Mouse (Mus musculus): ENCODE results near the gene Faf2. TPM values are rescaled to one million over a fixed set of nuclear protein-coding genes. Genes with fewer than 3 reads are reported as not detected.
A peak's percentile ranks its signal among the peaks of the same experiment; 100 is the strongest.
"Not testable (repeated sequence)": the region's sequence is repeated elsewhere in the genome, so short reads cannot be mapped to it uniquely, and the experiment has no call there.

The Faf2 gene
- polyA plus RNA-seq, 1 experiment from 2014 or later, result 35.3 TPM

DNA sequence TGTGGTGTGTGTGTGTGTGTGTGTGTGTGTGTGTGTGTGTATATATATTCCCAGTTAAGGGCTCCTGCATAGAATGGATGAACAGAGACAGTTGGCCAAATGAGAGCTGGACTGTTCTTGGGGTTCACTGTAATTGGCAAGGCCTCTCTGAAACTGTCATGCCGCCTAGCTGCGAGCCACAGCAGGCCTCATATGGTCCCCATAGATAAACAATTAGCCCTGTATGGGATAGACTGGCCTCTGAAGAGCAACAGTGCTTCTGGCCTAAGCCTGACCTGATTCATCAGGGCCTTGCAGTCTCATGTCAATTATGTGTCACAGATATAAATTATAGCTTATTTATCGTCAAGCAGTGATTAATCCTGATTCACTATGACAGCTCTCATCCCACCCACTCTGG, 13.6 kb upstream of the Faf2 start:
- Histone ChIP-seq H3K27me3 (replicated peaks) (no peaks in the 10 kb centered on the region), H3K4me1 (peaks cover 50% of the 10 kb centered on the region), H3K9me3 (replicated peaks) (no peaks in the 10 kb centered on the region), H3K4me3 (peak overlapping the region; percentile 83; the same call in 1 of the 2 replicates), H3K36me3 (peaks cover 38% of the 10 kb centered on the region), H3K27ac (peak overlapping the region; percentile 81), H3K4me2 (peak overlapping the region; percentile 95), H3K9ac (0 out of 2 replicates have a peak overlapping the region, but pooled peaks have one; percentile 90)
- WGBS (ENCODE audit: insufficient replicate concordance), result 28% methylated on average over 3 of the region's 3 CpGs
- peak; percentile 82 for ATAC-seq

DNA sequence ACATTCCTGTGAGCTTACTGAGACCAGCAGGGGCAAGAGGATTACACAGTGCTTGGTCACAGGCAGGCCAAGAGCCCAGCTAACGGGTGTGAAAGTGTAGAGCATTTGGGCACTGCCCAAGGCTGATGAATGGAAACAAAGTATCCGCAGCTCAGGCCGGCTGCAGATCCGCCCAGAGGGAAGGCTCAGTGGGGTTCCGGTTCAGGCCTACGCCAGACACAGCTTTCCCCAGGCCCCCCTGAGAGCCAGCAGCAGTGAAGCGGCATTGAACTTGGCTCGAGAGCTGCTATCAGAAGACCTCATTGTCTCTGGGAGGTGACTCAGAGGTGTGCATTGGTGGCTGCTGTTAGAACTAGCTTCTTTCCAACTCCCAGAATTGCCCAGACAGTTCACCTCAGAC, 12.9 kb upstream of the Faf2 start:
- Histone ChIP-seq H3K9ac (peak overlapping the region; percentile 90), H3K4me1 (peaks cover 50% of the 10 kb centered on the region), H3K9me3 (replicated peaks) (no peaks in the 10 kb centered on the region), H3K4me3 (peak overlapping the region; percentile 83), H3K27ac (peak overlapping the region; percentile 81), H3K4me2 (peak overlapping the region; percentile 95), H3K27me3 (replicated peaks) (no peaks in the 10 kb centered on the region), H3K36me3 (peaks cover 33% of the 10 kb centered on the region)
- 57% methylated on average over 8 of the region's 8 CpGs for WGBS (ENCODE audit: insufficient replicate concordance)
- ATAC-seq, result no peak

DNA sequence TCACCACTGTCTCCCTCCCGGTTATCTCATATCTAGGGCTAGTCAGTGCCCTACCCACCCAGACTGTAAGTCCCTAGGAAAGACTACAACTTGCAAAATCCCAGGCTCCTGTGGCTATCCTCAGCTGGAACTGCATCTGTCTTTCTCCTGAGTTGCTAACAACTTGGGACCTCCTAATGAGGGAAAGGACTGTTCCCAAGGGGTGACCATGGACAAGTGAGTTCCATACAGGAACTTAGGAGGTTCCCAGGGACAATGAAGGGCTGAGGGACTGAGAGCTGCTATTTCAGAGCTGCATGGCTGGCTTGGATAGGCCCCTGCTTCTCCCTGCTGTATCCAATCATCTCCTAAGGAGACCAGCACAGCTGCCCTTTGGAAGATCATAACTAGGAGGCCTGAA, 12.3 kb upstream of the Faf2 start:
- Histone ChIP-seq H3K27ac (peak overlapping the region; percentile 81; the same call in 1 of the 2 replicates), H3K36me3 (peaks cover 27% of the 10 kb centered on the region), H3K4me3 (peak overlapping the region; percentile 83), H3K27me3 (replicated peaks) (no peaks in the 10 kb centered on the region), H3K4me2 (peak overlapping the region; percentile 95), H3K4me1 (peaks cover 50% of the 10 kb centered on the region), H3K9ac (peak overlapping the region; percentile 90), H3K9me3 (replicated peaks) (no peaks in the 10 kb centered on the region)
- 26% methylated on average over 1 of the region's 1 CpGs for WGBS (ENCODE audit: insufficient replicate concordance)
- ATAC-seq, result no peak

DNA sequence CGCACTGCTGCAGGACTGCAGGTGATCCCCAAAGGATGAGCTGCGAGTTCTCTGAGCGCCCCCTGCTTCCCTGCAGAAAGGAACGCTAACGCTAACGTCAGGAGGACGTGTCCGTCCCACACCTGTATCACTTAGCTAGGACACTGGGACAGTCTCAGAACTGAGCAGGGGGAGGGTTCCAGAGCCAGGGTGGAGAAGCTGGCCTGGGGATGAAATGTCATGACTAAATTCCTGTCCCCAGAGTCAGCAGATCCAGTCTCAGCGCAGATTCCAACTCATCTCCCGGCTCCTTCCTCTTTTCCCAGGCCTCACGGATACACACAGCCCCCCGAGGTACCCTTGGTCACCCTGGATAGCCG, 11.0 kb upstream of the Faf2 start:
- no peak; the same call in 1 of the 2 replicates for ATAC-seq
- H3K36me3 ChIP-seq, result peaks cover 14% of the 10 kb centered on the region
- 15% methylated on average over 13 of the region's 13 CpGs for WGBS (ENCODE audit: insufficient replicate concordance)
- H3K27me3 ChIP-seq (replicated peaks), result no peaks in the 10 kb centered on the region
- no peaks in the 10 kb centered on the region for H3K9me3 ChIP-seq (replicated peaks)
- H3K4me1 ChIP-seq, result peaks cover 50% of the 10 kb centered on the region
- peak overlapping the region; percentile 95 for H3K4me2 ChIP-seq
- peak overlapping the region; percentile 90 for H3K9ac ChIP-seq
- peak overlapping the region; percentile 83 for H3K4me3 ChIP-seq
- H3K27ac ChIP-seq, result peak overlapping the region; percentile 83

DNA sequence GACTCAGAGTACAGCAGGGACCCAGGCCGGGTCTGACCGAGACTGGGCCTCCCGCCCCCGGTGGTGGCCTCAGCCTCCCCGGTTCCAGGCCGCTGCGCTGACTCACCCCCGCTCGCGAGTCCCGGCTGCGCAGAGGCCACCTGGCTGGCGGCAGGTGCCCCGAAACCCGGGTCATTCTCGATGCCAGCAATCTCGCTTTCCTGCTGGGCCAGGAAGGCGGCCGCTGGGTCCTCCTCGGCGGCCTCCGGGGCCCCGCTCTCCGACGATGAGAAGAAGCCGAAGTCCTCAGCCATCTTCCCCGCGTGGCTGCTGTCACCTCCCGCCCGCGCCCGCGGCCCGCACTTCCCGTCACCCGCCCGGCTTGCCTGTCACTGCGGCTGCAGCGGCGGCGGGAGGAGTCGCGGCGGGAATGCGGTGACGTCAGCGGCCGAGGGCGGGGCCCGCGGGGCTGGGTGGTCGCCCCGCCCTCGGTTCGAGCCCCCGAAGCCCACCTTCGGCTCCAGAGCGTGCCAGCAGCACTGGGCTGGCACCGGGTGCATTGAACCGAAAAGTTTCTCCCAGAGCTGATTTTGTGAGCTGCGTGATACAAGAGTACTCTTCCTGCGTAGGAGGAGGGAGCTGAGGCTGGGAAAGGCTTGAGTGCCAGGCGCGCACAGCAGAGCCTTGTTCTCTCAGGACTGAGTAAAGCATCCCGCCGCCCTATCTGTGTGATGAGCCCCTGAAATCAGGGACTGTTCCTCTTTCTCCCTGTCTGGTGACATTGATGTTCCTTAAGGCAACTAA, 10.4 kb upstream of the Faf2 start, which contains the start of gene Cltb:
TSS of gene Cltb (minus strand) at position 373 of the 783 bp plus-strand sequence.
- Histone ChIP-seq H3K9ac (peak within 1 kb of the TSS; percentile 90), H3K36me3 (peaks cover 8% of the 10 kb centered on the region), H3K4me3 (peak within 1 kb of the TSS; percentile 83), H3K27ac (peak within 1 kb of the TSS; percentile 83), H3K4me2 (peak within 1 kb of the TSS; percentile 95), H3K4me1 (peaks cover 50% of the 10 kb centered on the region), H3K27me3 (replicated peaks) (no peaks in the 10 kb centered on the region), H3K9me3 (replicated peaks) (no peaks in the 10 kb centered on the region)
- ATAC-seq, result peak; percentile 73
- WGBS (ENCODE audit: insufficient replicate concordance), result under 1% methylated on average over 66 of the region's 66 CpGs

DNA sequence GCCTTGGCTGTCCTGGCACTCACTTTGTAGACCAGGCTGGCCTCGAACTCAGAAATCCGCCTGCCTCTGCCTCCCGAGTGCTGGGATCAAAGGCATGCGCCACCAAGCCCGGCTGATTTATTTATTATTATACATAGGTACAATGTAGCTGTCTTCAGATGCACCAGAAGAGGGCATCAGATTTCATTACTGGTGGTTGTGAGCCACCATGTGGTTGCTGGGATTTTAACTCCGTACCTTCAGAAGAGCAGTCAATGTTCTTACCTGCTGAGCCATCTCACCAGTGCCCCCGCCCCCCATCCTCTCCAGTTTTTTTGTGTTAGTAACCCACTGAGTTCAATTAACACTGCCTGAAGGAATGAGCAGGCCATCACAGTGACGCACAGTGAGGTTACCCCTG, 8.4 kb upstream of the Faf2 start:
- H3K36me3 ChIP-seq; H3K9me3 ChIP-seq (replicated peaks); H3K4me2 ChIP-seq; ATAC-seq; H3K4me3 ChIP-seq; H3K9ac ChIP-seq; H3K27ac ChIP-seq; H3K27me3 ChIP-seq (replicated peaks): not testable (repeated sequence)
- WGBS (ENCODE audit: insufficient replicate concordance), result 79% methylated on average over 8 of the region's 8 CpGs
- H3K4me1 ChIP-seq, result peaks cover 34% of the 10 kb centered on the region

DNA sequence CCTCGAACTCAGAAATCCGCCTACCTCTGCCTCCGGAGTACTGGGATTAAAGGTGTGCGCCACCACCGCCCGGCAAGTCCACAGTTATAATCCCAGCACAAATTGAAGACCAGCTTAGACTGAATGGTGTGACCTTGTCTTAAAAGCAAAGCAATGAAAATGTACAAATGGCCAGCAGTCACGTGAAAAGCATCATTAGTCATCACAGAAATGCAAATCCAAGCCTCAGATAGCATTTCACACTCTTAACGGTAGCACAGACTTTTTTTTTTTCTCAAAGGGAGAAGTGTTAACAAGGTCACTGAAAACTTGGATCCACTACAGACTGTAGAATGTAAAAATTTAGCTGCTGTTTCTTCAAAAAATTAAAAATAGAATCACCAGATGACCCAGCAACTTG, 5.3 kb upstream of the Faf2 start:
- 74% methylated on average over 8 of the region's 8 CpGs for WGBS (ENCODE audit: insufficient replicate concordance)
- H3K36me3 ChIP-seq, result no peaks in the 10 kb centered on the region
- no peak overlapping the region for H3K9ac ChIP-seq
- H3K27ac ChIP-seq, result no peak overlapping the region
- no peak overlapping the region for H3K4me2 ChIP-seq
- H3K4me3 ChIP-seq, result no peak overlapping the region
- H3K27me3 ChIP-seq (replicated peaks), result peaks cover 10% of the 10 kb centered on the region
- H3K4me1 ChIP-seq, result peaks cover 12% of the 10 kb centered on the region
- ATAC-seq, result no peak
- H3K9me3 ChIP-seq (replicated peaks), result no peaks in the 10 kb centered on the region

DNA sequence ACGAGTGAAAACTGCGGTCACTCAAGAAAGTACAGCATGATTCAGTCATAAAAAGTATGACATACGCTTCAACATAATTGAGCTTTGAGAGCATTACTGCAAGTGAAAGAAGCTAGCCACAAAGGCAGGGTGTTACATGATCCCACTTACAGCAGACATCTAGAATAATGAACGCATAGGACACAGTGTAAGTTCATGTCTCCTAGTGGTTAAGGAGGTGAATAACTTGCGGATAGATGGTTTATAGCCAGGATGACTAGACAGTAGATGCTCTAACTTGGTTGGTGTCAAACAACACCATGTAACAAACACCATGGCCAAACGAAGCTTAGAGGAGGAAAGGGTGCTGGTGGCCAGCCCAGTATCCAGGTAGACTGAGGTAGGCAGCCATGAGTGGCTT, 4.6 kb upstream of the Faf2 start:
- Histone ChIP-seq H3K27me3 (replicated peaks) (peaks cover 10% of the 10 kb centered on the region), H3K36me3 (no peaks in the 10 kb centered on the region), H3K9ac (no peak overlapping the region), H3K9me3 (replicated peaks) (no peaks in the 10 kb centered on the region), H3K4me2 (no peak overlapping the region), H3K4me3 (no peak overlapping the region), H3K27ac (no peak overlapping the region), H3K4me1 (peaks cover 8% of the 10 kb centered on the region)
- ATAC-seq, result no peak
- WGBS (ENCODE audit: insufficient replicate concordance), result 61% methylated on average over 6 of the region's 6 CpGs

DNA sequence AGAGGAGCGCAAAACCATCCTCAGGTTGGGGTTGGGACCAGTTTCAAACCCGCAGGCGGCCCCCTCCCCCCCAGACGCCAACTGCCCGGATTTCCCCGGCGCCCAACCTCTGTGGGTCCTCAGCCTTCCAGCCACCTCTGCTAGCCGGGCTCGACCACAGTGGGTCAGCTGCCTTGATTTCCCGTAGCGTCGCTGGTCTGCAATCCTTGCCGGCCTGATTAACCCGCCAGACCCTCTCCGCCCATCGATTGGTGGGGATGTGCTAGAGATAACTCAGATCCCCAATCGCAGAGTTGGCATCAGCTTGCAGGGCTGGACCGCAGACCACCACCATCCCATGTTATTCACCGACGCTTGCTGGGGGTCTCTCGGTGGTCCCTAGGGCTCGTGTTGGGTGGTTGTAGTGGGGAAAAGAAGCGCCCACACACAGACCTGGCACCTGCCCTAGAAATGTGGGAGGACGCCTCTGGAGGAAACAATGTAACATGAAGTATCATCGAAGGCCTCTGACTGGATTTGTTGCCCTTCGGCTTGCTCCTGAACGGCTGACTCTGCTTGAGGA, 457 bp downstream of the Faf2 start:
- WGBS (ENCODE audit: insufficient replicate concordance), result 1% methylated on average over 27 of the region's 27 CpGs
- Histone ChIP-seq H3K4me1 (peaks cover 33% of the 10 kb centered on the region), H3K36me3 (0 out of 2 replicates have a peak, but pooled peaks cover 7% of the 10 kb centered on the region), H3K9me3 (replicated peaks) (no peaks in the 10 kb centered on the region), H3K27me3 (replicated peaks) (peaks cover 10% of the 10 kb centered on the region), H3K4me2 (peak overlapping the region; percentile 93), H3K27ac (peak overlapping the region; percentile 82), H3K9ac (peak overlapping the region; percentile 94), H3K4me3 (peak overlapping the region; percentile 97)
- ATAC-seq, result peak; percentile 60

DNA sequence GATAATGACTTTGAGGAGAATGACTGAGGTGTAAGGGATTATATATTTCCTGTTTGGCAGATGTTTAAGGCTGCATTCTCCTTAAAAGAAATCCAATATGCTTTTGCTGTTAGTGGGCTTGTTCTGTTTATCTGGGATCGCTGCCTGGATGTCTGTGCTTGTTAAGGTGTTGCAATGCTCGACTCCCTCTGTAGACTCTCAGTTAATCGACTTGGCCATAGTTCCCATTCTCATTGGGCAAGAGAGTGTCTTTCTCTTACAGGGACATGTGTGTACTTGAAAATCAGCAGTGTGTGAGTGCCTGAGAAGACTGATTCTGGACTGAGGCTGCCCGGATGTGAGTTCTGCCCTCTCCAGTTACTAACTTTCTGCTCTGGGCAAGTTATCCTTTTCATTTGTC, 7.5 kb downstream of the Faf2 start:
- no peaks in the 10 kb centered on the region for H3K27me3 ChIP-seq (replicated peaks)
- no peaks in the 10 kb centered on the region for H3K9me3 ChIP-seq (replicated peaks)
- ATAC-seq, result no peak
- H3K27ac ChIP-seq, result peak overlapping the region; percentile 30; the same call in 1 of the 2 replicates
- peaks cover 20% of the 10 kb centered on the region; the same call in 1 of the 2 replicates for H3K4me1 ChIP-seq
- H3K36me3 ChIP-seq, result peaks cover 27% of the 10 kb centered on the region
- WGBS (ENCODE audit: insufficient replicate concordance), result 71% methylated on average over 4 of the region's 4 CpGs
- H3K4me2 ChIP-seq, result no peak overlapping the region
- no peak overlapping the region for H3K4me3 ChIP-seq
- no peak overlapping the region for H3K9ac ChIP-seq

DNA sequence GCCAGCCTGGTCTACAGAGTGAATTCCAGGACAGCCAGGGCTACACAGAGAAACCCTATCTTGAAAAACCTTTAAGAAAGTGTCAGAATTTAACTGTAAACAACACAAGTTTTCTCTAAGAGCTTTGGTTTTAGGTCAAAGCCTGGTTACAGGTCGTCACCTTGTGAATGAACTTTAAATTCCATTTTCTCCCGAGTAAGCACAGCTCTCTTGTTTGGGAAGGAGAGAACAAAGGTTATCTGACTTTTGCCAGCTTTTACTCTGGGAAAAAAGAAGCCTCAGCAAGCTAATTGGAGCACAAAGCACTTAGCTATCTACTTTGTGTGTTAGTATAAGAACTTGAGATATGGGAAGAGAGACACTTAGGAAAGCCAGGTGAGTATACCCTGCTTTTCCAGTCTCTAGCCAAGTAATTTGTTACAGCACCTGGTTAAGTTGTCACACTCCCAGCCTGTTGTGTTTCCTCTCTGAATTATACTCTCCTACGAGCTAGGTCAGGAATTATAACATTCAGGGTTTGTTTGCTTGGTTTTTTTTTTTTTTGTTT, 11.2 kb downstream of the Faf2 start:
- no peak overlapping the region for H3K9ac ChIP-seq
- H3K27me3 ChIP-seq (replicated peaks), result no peaks in the 10 kb centered on the region
- no peak overlapping the region for H3K4me3 ChIP-seq
- ATAC-seq, result no peak
- no peaks in the 10 kb centered on the region for H3K9me3 ChIP-seq (replicated peaks)
- peaks cover 14% of the 10 kb centered on the region; the same call in 1 of the 2 replicates for H3K4me1 ChIP-seq
- H3K27ac ChIP-seq, result 0 out of 2 replicates have a peak overlapping the region, but pooled peaks have one; percentile 11
- peaks cover 48% of the 10 kb centered on the region for H3K36me3 ChIP-seq
- 67% methylated on average over 3 of the region's 3 CpGs for WGBS (ENCODE audit: insufficient replicate concordance)
- H3K4me2 ChIP-seq, result no peak overlapping the region

DNA sequence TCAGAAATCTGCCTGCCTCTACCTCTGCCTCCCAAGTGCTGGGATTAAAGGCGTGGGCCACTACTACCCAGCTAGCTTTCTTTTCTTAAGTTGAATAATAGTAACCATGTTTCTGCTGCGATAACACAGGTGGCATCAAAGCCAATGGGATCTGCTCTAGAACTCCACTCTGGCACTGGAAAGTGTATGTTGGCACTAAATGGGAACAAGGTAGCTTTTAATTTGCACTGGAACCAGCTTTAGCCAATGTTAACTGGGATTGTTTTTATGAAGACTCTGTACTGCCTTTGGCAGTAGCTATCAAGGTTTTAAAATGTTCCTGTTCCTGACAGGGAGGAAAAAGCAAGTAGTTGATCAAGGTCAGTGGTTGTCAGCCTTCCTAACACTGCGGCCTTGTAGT, 13.4 kb downstream of the Faf2 start:
- Histone ChIP-seq H3K9me3 (replicated peaks) (no peaks in the 10 kb centered on the region), H3K9ac (no peak overlapping the region), H3K27me3 (replicated peaks) (no peaks in the 10 kb centered on the region), H3K36me3 (peaks cover 64% of the 10 kb centered on the region), H3K27ac (no peak overlapping the region), H3K4me2 (no peak overlapping the region), H3K4me1 (no peaks in the 10 kb centered on the region; the same call in 1 of the 2 replicates), H3K4me3 (no peak overlapping the region)
- WGBS (ENCODE audit: insufficient replicate concordance), result 87% methylated on average over 3 of the region's 3 CpGs
- ATAC-seq, result no peak

Measured in liver, embryonic 12.5 days (tissue).